18 mouse cellular contexts compared by ENCODE assay signal in genomic region chr15:101459283-101459682, GRCm38 (mm10). TPM values are rescaled to one million over a fixed set of nuclear protein-coding genes. Genes with fewer than 3 reads are reported as not detected.
A peak's percentile ranks its signal among the peaks of the same experiment; 100 is the strongest.
DNase-seq lines count a peak whose midpoint lies in the region; ATAC-seq and TF ChIP-seq lines count a peak whose summit lies in the region.
"Had no signal": no experiment of that assay in that cellular context is flagged by ENCODE, and none has a peak within 500 bp of the region (broad histone marks: within the 10 kb centered on the region; RNA-seq: fewer than 3 reads in every experiment).

No protein-coding gene starts in this region.

- no peak for TF ChIP-seq POLR2A in CH12.LX (IDR thresholded peaks at IDR 0.05; ENCODE audit: low read depth, low read length)
- no peak for TF ChIP-seq POLR2A in brain, embryonic 14.5 days (IDR thresholded peaks at IDR 0.05; ENCODE audit: borderline replicate concordance, extremely low read depth, insufficient read depth, insufficient read length, poor library complexity, severe bottlenecking)

- H3K27ac ChIP-seq in lung, embryonic 14.5 days (ENCODE audit: low read depth), result no peak overlapping the region
- H3K27ac ChIP-seq in CH12.LX (ENCODE audit: insufficient read depth, low read depth), result no peak overlapping the region
- H3K27ac ChIP-seq: limb, embryonic 12.5 days; stomach, embryonic 15.5 days had no signal

- dilution Hi-C loops in CH12.LX (cut with MboI; ENCODE audit: extremely low pct_ligation_motif_present, extremely low pct_unique_long_range_greater_than_20kb, low sequenced_read_pairs), result no loop called here

- WGBS in lung, embryonic 14.5 days, result 75% methylated on average over 14 of the region's 14 CpGs

- in situ Hi-C loops in CH12.LX (cut with MboI; ENCODE audit: low pct_ligation_motif_present, low pct_unique_long_range_greater_than_20kb, low sequenced_read_pairs), result loop anchor here (10.0 kb wide), 1 partner anchor 114 kb away; no protein-coding TSS in a partner anchor

- H3K9ac ChIP-seq in lung, embryonic 14.5 days, result no peak overlapping the region
- H3K9ac ChIP-seq in CH12.LX (ENCODE audit: insufficient read depth, low read depth), result no peak overlapping the region
- H3K9ac ChIP-seq: limb, embryonic 12.5 days; midbrain, embryonic 15.5 days; stomach, embryonic 15.5 days had no signal

- no peak for TF ChIP-seq EP300 in CH12.LX (IDR thresholded peaks at IDR 0.05; ENCODE audit: low read length)

- H3K4me3 ChIP-seq in lung, embryonic 14.5 days (ENCODE audit: low read depth, low read length), result no peak overlapping the region
- no peak overlapping the region for H3K4me3 ChIP-seq in CH12.LX (replicated peaks in 1 of 3; ENCODE audit: low read depth in 2 of 3, low read length in 2 of 3, poor library complexity in 1 of 3)
- H3K4me3 ChIP-seq: limb, embryonic 12.5 days; midbrain, embryonic 15.5 days; stomach, embryonic 15.5 days had no signal

- H3K9me3 ChIP-seq in lung, embryonic 14.5 days (ENCODE audit: low read depth, low read length), result peaks cover 6% of the 10 kb centered on the region; the same call in 1 of the 2 replicates
- H3K9me3 ChIP-seq in CH12.LX (replicated peaks; ENCODE audit: low read length), result peaks cover 17% of the 10 kb centered on the region
- H3K9me3 ChIP-seq: midbrain, embryonic 15.5 days; stomach, embryonic 15.5 days had no signal

- peak; percentile 21 for DNase-seq in gastrocnemius, postnatal 10 days
- no peak for DNase-seq in gastrocnemius, postnatal 36 days
- no peak for DNase-seq in lung, embryonic 14.5 days
- no peak for DNase-seq in lung, postnatal 14 days
- DNase-seq in CH12.LX (ENCODE audit: extremely low read depth), result no peak
- no peak for DNase-seq in brain, embryonic 14.5 days (ENCODE audit: low read depth)
- no peak for DNase-seq in layer of hippocampus, adult 8-10 months (ENCODE audit: low spot score in 2 of 2)
- DNase-seq in cerebellum, adult 18-20 months, result no peak
- DNase-seq: heart, postnatal 4 days; kidney, adult 8-10 months had no signal

- intact Hi-C loops in gastrocnemius, postnatal 36 days (cut with DNase I), result no loop called here

- H3K27me3 ChIP-seq in lung, embryonic 14.5 days (ENCODE audit: insufficient read depth, low read length), result no peaks in the 10 kb centered on the region
- H3K27me3 ChIP-seq in CH12.LX (replicated peaks), result peaks cover 69% of the 10 kb centered on the region
- H3K27me3 ChIP-seq: midbrain, embryonic 15.5 days; stomach, embryonic 15.5 days had no signal

- no peaks in the 10 kb centered on the region for H3K36me3 ChIP-seq in lung, embryonic 14.5 days (ENCODE audit: insufficient read depth)
- no peaks in the 10 kb centered on the region for H3K36me3 ChIP-seq in CH12.LX (replicated peaks in 1 of 2; ENCODE audit: control insufficient read depth in 1 of 2, insufficient read depth in 1 of 2, low read length in 1 of 2)
- H3K36me3 ChIP-seq: limb, embryonic 12.5 days; midbrain, embryonic 15.5 days; stomach, embryonic 15.5 days had no signal

- H3K4me2 ChIP-seq in lung, embryonic 14.5 days, result no peak overlapping the region
- no peak overlapping the region for H3K4me2 ChIP-seq in CH12.LX (ENCODE audit: insufficient read depth, low read depth, poor library complexity, severe bottlenecking)
- H3K4me2 ChIP-seq: limb, embryonic 12.5 days; midbrain, embryonic 15.5 days; stomach, embryonic 15.5 days had no signal

- ATAC-seq in lung, embryonic 14.5 days (ENCODE audit: insufficient read depth), result no peak
- ATAC-seq: activated CD4-positive, CD25-positive, alpha-beta regulatory T cell, adult 4 months; midbrain, embryonic 15.5 days had no signal

- peak; percentile 36 for TF ChIP-seq CTCF in lung, embryonic 14.5 days (IDR thresholded peaks at IDR 0.05; ENCODE audit: low read depth)
- TF ChIP-seq CTCF in CH12.LX (conservative IDR thresholded peaks at IDR 0.05 in 1 of 2, IDR thresholded peaks at IDR 0.05 in 1 of 2; ENCODE audit: low read depth in 2 of 2, low read length in 2 of 2), result peak in 1 of 2 experiments; percentile 50; a peak in 2 of 4 replicates
- 0 out of 2 replicates have a peak, but pooled peaks have one; percentile 20 for TF ChIP-seq CTCF in brain, embryonic 14.5 days (IDR thresholded peaks at IDR 0.05; ENCODE audit: borderline replicate concordance, extremely low read depth, insufficient read depth, insufficient read length)

- H3K79me2 ChIP-seq in CH12.LX (replicated peaks; ENCODE audit: control insufficient read depth, extremely low read depth, insufficient read depth, poor library complexity, severe bottlenecking), result no peaks in the 10 kb centered on the region

- TF ChIP-seq RAD21 in CH12.LX (IDR thresholded peaks at IDR 0.05; ENCODE audit: low read depth, low read length), result no peak; the same call in 1 of the 2 replicates

- no peaks in the 10 kb centered on the region for H3K4me1 ChIP-seq in lung, embryonic 14.5 days (ENCODE audit: insufficient read depth)
- H3K4me1 ChIP-seq in CH12.LX (ENCODE audit: control insufficient read depth in 1 of 2, insufficient read depth in 2 of 2), result no peaks in the 10 kb centered on the region
- H3K4me1 ChIP-seq: limb, embryonic 12.5 days; stomach, embryonic 15.5 days had no signal

TF ChIP-seq in CH12.LX, 34 proteins besides CTCF, POLR2A, EP300 and RAD21:
- TF ChIP-seq SMC3 (IDR thresholded peaks at IDR 0.05; ENCODE audit: low read depth, low read length) (0 out of 2 replicates have a peak, but pooled peaks have one; percentile 11), JUND (conservative IDR thresholded peaks at IDR 0.05; ENCODE audit: low read depth, low read length) (no peak), PAX5 (IDR thresholded peaks at IDR 0.05; ENCODE audit: low read length) (no peak), IRF4 (IDR thresholded peaks at IDR 0.05; ENCODE audit: low read depth, low read length) (no peak)

RNA-seq across cellular contexts. Expression of gene Krt81, which starts 4.3 kb away (rescaled TPM):
- total RNA-seq in gastrocnemius, postnatal 10 days (2021), result not detected
- not detected for total RNA-seq in gastrocnemius, postnatal 36 days (2021)
- not detected in 2 replicates for polyA plus RNA-seq in lung, embryonic 14.5 days (2014; fragmentation: Nextera tagmentation; extraction: Ambion mirVana)
- total RNA-seq in CH12.LX (2012; rRNA removed) (not detected in 2 replicates), CH12.LX (2014; rRNA removed) (not detected in 2 replicates)
- not detected in 2 replicates for polyA plus RNA-seq in CH12.LX (2012; ENCODE audit: insufficient read length, low read depth)
- polyA plus RNA-seq in brain, embryonic 14.5 days (2012; rRNA removed), result not detected in 2 replicates
- total RNA-seq in layer of hippocampus, adult 8-10 months (2022), result not detected
- total RNA-seq: common myeloid progenitor, adult 5-6 weeks; heart, postnatal 4 days; layer of hippocampus, postnatal 14 days had no signal
- polyA plus RNA-seq: activated CD4-positive, CD25-positive, alpha-beta regulatory T cell, adult 4 months; limb, embryonic 12.5 days; lung, embryonic 16.5 days; neural tube, embryonic 14.5 days; stomach, embryonic 15.5 days had no signal

RNA-seq across cellular contexts. Expression of gene Krt88, which starts 11.7 kb away (rescaled TPM):
- not detected for total RNA-seq in gastrocnemius, postnatal 10 days (2021)
- not detected for total RNA-seq in gastrocnemius, postnatal 36 days (2021)
- 0.22 TPM in 1 of 2 replicates, not detected in the other for polyA plus RNA-seq in lung, embryonic 14.5 days (2014; fragmentation: Nextera tagmentation; extraction: Ambion mirVana)
- total RNA-seq in CH12.LX (2012; rRNA removed) (not detected in 2 replicates), CH12.LX (2014; rRNA removed) (not detected in 2 replicates)
- polyA plus RNA-seq in CH12.LX (2012; ENCODE audit: insufficient read length, low read depth), result not detected in 2 replicates
- not detected in 2 replicates for polyA plus RNA-seq in brain, embryonic 14.5 days (2012; rRNA removed)
- total RNA-seq in layer of hippocampus, adult 8-10 months (2022), result not detected
- total RNA-seq: common myeloid progenitor, adult 5-6 weeks; heart, postnatal 4 days; layer of hippocampus, postnatal 14 days had no signal
- polyA plus RNA-seq: activated CD4-positive, CD25-positive, alpha-beta regulatory T cell, adult 4 months; limb, embryonic 12.5 days; lung, embryonic 16.5 days; midbrain, embryonic 15.5 days; neural tube, embryonic 14.5 days had no signal

RNA-seq across cellular contexts. Expression of gene Krt86, which starts 14.0 kb away (rescaled TPM):
- not detected for total RNA-seq in gastrocnemius, postnatal 10 days (2021)
- not detected for total RNA-seq in gastrocnemius, postnatal 36 days (2021)
- not detected in 2 replicates for polyA plus RNA-seq in lung, embryonic 14.5 days (2014; fragmentation: Nextera tagmentation; extraction: Ambion mirVana)
- not detected in 2 replicates for total RNA-seq in CH12.LX (2012; rRNA removed)
- not detected in 2 replicates for total RNA-seq in CH12.LX (2014; rRNA removed)
- not detected in 2 replicates for polyA plus RNA-seq in CH12.LX (2012; ENCODE audit: insufficient read length, low read depth)
- polyA plus RNA-seq in brain, embryonic 14.5 days (2012; rRNA removed), result 0.08 TPM in 1 of 2 replicates, not detected in the other
- total RNA-seq in layer of hippocampus, adult 8-10 months (2022), result not detected
- total RNA-seq: common myeloid progenitor, adult 5-6 weeks; heart, postnatal 4 days; layer of hippocampus, postnatal 14 days had no signal
- polyA plus RNA-seq: activated CD4-positive, CD25-positive, alpha-beta regulatory T cell, adult 4 months; limb, embryonic 12.5 days; lung, embryonic 16.5 days; midbrain, embryonic 15.5 days; neural tube, embryonic 14.5 days; stomach, embryonic 15.5 days had no signal

RNA-seq across cellular contexts. Expression of gene Krt87, which starts 20.7 kb away (rescaled TPM):
- under 1 TPM; 0.11 to 0.12 TPM for total RNA-seq in gastrocnemius, postnatal 10 days (2021)
- not detected for total RNA-seq in gastrocnemius, postnatal 36 days (2021)
- 0.20 and 0.22 TPM in 2 replicates for polyA plus RNA-seq in lung, embryonic 14.5 days (2014; fragmentation: Nextera tagmentation; extraction: Ambion mirVana)
- total RNA-seq in CH12.LX (2012; rRNA removed) (0.08 TPM in 1 of 2 replicates, not detected in the other), CH12.LX (2014; rRNA removed) (not detected in 2 replicates)
- polyA plus RNA-seq in CH12.LX (2012; ENCODE audit: insufficient read length, low read depth), result 0.11 and 0.16 TPM in 2 replicates
- 0.11 and 0.18 TPM in 2 replicates for polyA plus RNA-seq in brain, embryonic 14.5 days (2012; rRNA removed)
- total RNA-seq in layer of hippocampus, adult 8-10 months (2022), result under 1 TPM; 0.23 to 0.52 (median 0.35) TPM
- total RNA-seq: heart, postnatal 4 days had no signal

RNA-seq across cellular contexts. Expression of gene Krt83, which starts 32.0 kb away (rescaled TPM):
- total RNA-seq in gastrocnemius, postnatal 10 days (2021), result under 1 TPM in 1 of 2 experiments, not detected in 1; 0.40 TPM
- not detected for total RNA-seq in gastrocnemius, postnatal 36 days (2021)
- 0.13 TPM in 1 of 2 replicates, not detected in the other for polyA plus RNA-seq in lung, embryonic 14.5 days (2014; fragmentation: Nextera tagmentation; extraction: Ambion mirVana)
- total RNA-seq in CH12.LX (2012; rRNA removed), result not detected in 2 replicates
- not detected in 2 replicates for total RNA-seq in CH12.LX (2014; rRNA removed)
- polyA plus RNA-seq in CH12.LX (2012; ENCODE audit: insufficient read length, low read depth), result not detected in 2 replicates
- not detected in 2 replicates for polyA plus RNA-seq in brain, embryonic 14.5 days (2012; rRNA removed)
- total RNA-seq in layer of hippocampus, adult 8-10 months (2022), result not detected
- total RNA-seq: common myeloid progenitor, adult 5-6 weeks; heart, postnatal 4 days; layer of hippocampus, postnatal 14 days had no signal
- polyA plus RNA-seq: limb, embryonic 12.5 days; lung, embryonic 16.5 days; midbrain, embryonic 15.5 days; neural tube, embryonic 14.5 days had no signal
